Mouse (Mus musculus) Patski (cell line): ENCODE measurements at regions not wholly inside any gene's neighbourhood (a gene's known extent, or its start where the extent isn't known, plus 50 kb on each side); places are given as distances from the start of the nearest gene placed in this dataset.

Source experiments
- ATAC-seq: fragments of 100-300 bp; one replicate; pipeline ENCODE4 v1.8.0; 2021
- CTCF ChIA-PET: fragments of 350-600 bp; sonication (Branson Sonifier 250); formaldehyde crosslinking; loops from one replicate; lab custom pipeline; 2022; ENCODE audit warnings: inconsistent platforms; lab: Charles Lee
- POLR2A ChIA-PET: fragments of 350-600 bp; sonication (Branson Sonifier 250); formaldehyde crosslinking; loops from one replicate; lab custom pipeline; 2022; ENCODE audit warnings: antibody characterized with exemption, inconsistent platforms; lab: Charles Lee
- DNase-seq: peaks from one replicate; pipeline ENCODE4 v3.0.0-alpha.2; 2011; ENCODE audit warnings: low read depth, low spot score
- H3K27me3 ChIP-seq: fragments of 371-371 bp; one replicate; pipeline ENCODE4 v1.5.1; 2021
- CTCF ChIP-seq: fragments of 100-300 bp; IDR thresholded peaks from one replicate; pipeline ENCODE4 v1.5.1; 2021
- in situ Hi-C: fragments of 300-500 bp; cut with MboI; formaldehyde crosslinking; loops from 3 replicates; pipeline ENCODE4 v1.11.1; 2018; ENCODE audit warnings: low pct_unique_long_range_greater_than_20kb, mixed read lengths

GRCm38 (mm10) chr1:35415646-35416045 is 565.9 kb downstream of the Plekhb2 start:
- ATAC-seq: no peak
- POLR2A ChIA-PET: no interaction called here
- no peak for TF ChIP-seq CTCF
- no peak for DNase-seq
- H3K27me3 ChIP-seq: no peaks in the 10 kb centered on the region
- in situ Hi-C loops: no loop called here
- CTCF ChIA-PET: interaction anchor here (1.5 kb wide), 1 partner anchor 14 kb away, joined by 4 read pairs; no protein-coding TSS in a partner anchor

DNA sequence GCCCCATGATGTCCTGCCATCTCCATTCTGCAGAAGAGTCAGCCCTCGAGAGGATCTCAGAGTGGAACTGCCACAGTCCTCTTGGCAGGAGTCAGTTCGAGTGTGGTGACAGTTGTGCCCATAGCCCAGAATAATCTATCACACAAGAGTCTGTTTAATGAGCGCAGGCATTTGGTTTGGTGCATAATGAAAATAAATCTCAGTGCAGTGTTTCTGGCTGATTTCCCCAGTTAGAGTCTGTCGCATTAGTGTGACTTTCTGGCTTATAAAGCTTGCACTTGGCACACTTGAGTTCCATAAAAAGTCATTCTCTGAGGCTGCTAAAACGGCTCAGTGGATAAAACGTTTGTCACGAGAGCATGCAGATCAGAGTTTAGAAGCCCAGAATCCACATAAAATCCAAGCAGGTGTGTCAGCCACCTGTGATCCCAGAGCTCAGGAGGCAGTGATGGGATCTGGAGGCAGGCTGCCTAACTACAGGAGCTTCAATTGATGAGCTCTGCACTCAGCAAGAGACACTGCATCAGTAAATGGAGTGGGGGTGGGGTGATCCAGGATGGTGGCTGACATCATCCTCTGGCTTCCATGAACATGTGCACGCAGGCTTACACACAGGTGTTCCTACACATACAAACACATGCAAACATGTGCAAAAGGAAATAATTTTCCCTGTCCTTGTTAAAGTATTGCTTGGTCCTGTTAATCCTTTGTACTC is 578.5 kb downstream of the Plekhb2 start:
- H3K27me3 ChIP-seq: no peaks in the 10 kb centered on the region
- ChIA-PET CTCF (no interaction called here), POLR2A (no interaction called here)
- TF ChIP-seq CTCF: no peak
- no peak for ATAC-seq
- in situ Hi-C loops: no loop called here
- DNase-seq: no peak

DNA sequence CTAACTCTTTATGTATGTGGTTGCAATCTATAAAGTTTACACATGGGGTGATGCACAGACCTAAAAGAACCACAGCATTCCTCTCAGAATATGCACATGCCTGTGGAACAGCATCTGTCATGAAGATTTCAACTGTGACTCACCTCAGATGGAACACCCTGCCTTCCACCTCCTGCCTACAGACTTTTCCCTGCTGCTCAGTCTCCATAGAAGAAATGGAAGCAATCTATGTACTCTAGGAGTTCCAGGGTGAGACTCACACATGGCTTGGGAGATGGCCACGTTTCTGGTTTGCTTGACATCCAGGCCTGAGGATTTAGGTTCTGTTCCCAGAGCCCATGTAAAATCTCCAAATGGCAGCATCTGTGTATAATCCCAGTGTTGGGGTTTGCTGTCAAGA is 579.7 kb downstream of the Plekhb2 start:
- TF ChIP-seq CTCF: no peak
- no peaks in the 10 kb centered on the region for H3K27me3 ChIP-seq
- DNase-seq (no peak), ATAC-seq (no peak)
- in situ Hi-C loops: no loop called here
- CTCF ChIA-PET: no interaction called here
- POLR2A ChIA-PET: no interaction called here

DNA sequence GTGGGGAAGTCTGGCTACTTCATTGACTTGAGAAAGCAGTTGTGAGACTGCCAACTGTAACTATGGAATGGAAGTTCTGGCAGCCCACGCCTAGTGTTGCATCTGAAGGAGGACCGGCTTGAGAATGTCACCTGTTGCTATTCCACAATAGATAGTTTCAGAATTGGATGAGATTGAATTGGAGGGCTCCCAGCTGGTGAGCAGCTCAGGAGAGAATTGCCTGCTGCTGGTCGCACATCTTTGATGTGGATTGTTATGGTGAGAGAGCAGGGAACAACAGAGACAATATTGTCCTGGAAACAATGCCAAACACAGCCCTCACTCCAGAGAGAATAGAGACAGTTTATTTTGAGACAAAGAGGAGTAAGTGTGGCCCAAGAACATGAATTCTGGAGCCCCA is 585.9 kb downstream of the Plekhb2 start:
- CTCF ChIA-PET: interaction anchor here (1.1 to 1.3 kb wide), 2 partner anchors 15 to 88 kb away, joined by 3 to 4 read pairs; no protein-coding TSS in a partner anchor
- H3K27me3 ChIP-seq: no peaks in the 10 kb centered on the region
- in situ Hi-C loops: no loop called here
- POLR2A ChIA-PET: no interaction called here
- no peak for ATAC-seq
- TF ChIP-seq CTCF: no peak
- no peak for DNase-seq

GRCm38 (mm10) chr1:35447345-35447744 is 597.6 kb downstream of the Plekhb2 start:
- no peak for ATAC-seq
- in situ Hi-C loops: no loop called here
- ChIA-PET POLR2A (no interaction called here), CTCF (interaction anchor here (1.0 kb wide), 2 partner anchors 11 to 44 kb away, joined by 3 read pairs; no protein-coding TSS in a partner anchor)
- TF ChIP-seq CTCF: peak; percentile 46
- H3K27me3 ChIP-seq: peaks cover 9% of the 10 kb centered on the region
- DNase-seq: no peak

- POLR2A ChIA-PET: no interaction called here
- peaks cover 16% of the 10 kb centered on the region for H3K27me3 ChIP-seq
- no peak for TF ChIP-seq CTCF
- in situ Hi-C loops: no loop called here
- no peak for ATAC-seq
- CTCF ChIA-PET: no interaction called here
- no peak for DNase-seq
These were observed 602.8 kb downstream of the Plekhb2 start for GRCm38 (mm10) chr1:35452441-35453107.

DNA sequence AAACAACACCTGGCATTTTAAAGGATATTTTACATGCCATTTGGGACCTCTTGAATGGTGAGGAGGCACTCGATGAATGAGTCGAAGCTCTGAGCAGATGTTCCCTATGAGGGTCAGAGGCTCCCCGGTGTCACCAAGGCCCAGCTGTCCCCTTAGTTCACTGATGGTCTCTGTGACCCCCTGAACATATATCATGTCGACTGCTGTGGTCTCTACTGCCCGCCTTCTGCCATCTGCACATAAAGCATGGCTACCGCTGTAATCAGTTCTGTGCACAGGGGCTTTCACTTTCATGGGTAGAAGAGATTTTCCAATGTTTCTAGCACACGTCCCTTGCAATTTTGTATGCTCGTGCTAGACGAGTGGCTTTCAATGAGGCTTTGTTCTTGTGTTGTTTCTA is 607.8 kb downstream of the Plekhb2 start:
- in situ Hi-C loops: no loop called here
- ChIA-PET CTCF (interaction anchor here (1.1 kb wide), 1 partner anchor 11 kb away, joined by 3 read pairs; no protein-coding TSS in a partner anchor), POLR2A (interaction anchor here (1.0 kb wide), 1 partner anchor 16 kb away, joined by 3 read pairs; no protein-coding TSS in a partner anchor)
- peaks cover 11% of the 10 kb centered on the region for H3K27me3 ChIP-seq
- DNase-seq (no peak), ATAC-seq (no peak)
- no peak for TF ChIP-seq CTCF

DNA sequence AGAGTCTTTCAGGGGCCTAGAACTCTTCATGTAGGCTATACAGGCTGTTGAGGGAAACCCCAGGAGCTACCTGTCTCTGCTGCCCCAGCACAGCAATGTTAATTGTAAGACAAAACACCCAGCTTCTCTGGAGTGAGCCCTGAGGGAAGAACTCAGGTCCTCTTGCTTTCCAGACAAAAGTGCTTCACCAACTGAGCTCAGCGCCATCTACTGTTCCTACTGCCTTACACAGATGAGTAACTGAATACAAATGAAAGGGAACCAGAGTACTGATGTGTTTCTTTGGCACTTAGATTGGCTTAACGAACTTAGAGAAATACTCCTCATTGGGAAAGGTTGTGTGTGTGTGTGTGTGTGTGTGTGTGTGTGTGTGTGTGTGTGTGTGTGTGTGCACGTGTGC is 603.1 kb upstream of the Hs6st1 start:
- ATAC-seq: no peak
- TF ChIP-seq CTCF: peak; percentile 50

DNA sequence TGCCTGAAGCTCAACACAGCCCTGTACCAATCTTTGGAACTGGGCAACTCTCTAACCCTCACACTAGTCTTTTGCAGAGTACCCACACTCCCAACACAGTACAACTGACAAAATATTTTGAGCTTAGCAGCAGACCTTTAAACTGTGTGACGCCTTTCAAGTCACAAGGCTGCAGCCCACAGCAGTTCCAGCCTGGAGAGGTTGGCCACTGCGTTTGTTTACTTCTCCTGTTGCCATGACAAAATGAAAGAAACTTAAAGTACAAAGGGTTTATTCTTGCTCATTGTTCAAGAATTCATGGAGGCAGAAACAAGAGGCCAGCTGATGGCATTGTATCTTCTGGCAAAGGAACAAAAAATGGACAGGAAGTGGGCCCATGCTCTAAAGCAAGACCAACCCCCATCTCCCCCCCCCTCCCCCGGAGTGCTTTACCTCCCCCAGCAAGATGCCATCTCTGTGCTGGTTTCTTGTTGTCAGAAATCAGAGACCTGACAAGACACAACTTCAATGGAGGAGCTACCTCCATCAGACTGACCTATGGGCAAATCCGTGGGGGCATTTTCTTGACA is 598.9 kb upstream of the Hs6st1 start:
- in situ Hi-C loops: no loop called here
- H3K27me3 ChIP-seq: no peaks in the 10 kb centered on the region
- no peak for DNase-seq
- no peak for ATAC-seq
- CTCF ChIA-PET: interaction anchor here (1.5 kb wide), 1 partner anchor 11 kb away, joined by 3 read pairs; no protein-coding TSS in a partner anchor
- POLR2A ChIA-PET: no interaction called here
- no peak for TF ChIP-seq CTCF

More for the DNA sequence above, 603.1 kb upstream of the Hs6st1 start:
- in situ Hi-C loops: no loop called here
- ChIA-PET CTCF (interaction anchor here (1.4 to 1.5 kb wide), 2 partner anchors 22 to 80 kb away, joined by 3 read pairs; no protein-coding TSS in a partner anchor), POLR2A (interaction anchor here (0.7 kb wide), 2 partner anchors 32 to 95 kb away, joined by 3 read pairs; no protein-coding TSS in a partner anchor)
- DNase-seq: no peak
- H3K27me3 ChIP-seq: peaks cover 7% of the 10 kb centered on the region

DNA sequence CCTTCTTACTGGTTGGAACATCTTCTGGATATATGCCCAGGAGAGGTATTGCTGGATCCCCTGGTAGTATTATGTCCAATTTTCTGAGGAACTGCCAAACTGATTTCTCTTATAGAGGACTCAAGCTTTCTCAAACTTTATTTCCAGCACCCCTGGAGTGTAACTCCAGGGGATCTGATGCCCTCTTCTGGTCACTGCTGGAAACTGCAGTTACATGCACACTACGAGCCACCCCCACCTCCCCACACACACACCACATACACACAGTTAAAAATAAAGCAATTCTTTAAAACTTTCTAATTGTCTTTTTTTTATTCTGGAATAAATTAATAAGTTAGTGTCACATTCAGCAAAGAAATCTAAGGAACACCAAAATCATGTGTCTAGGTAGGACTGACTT is 589.9 kb upstream of the Hs6st1 start:
- peak; percentile 72 for TF ChIP-seq CTCF
- DNase-seq: no peak
- ATAC-seq: no peak
- in situ Hi-C loops: no loop called here
- no peaks in the 10 kb centered on the region for H3K27me3 ChIP-seq
- CTCF ChIA-PET: no interaction called here
- POLR2A ChIA-PET: no interaction called here
